Mouse (Mus musculus): ENCODE results near the gene Malrd1.

DNA sequence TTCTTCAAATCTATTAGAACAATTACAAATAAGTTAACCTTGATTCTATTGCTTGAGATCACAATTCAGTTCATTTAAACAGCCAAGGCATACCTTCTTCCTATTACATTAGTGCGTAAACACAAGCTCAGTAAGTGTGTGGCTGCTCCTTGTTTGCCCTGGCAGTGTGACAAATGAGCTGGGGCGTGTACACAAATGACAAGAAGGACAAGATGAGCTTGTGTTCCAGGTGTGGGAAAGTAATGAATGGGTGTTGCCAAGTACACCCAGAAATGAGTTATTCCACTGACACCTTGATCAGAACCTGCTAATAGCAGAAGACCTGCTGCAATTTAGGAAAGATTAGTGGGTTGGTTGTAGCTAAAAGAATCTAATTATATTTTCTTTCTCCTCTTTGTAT lies 683.7 kb downstream of the Malrd1 start:
- TF ChIP-seq TAL1 (IDR thresholded peaks at IDR 0.05; ENCODE audit: low read length) (no peak), EP300 (IDR thresholded peaks at IDR 0.05; ENCODE audit: low read depth in 1 of 2, low read length in 2 of 2) (no peak), CTCF (IDR thresholded peaks at IDR 0.05 in 2 of 3, conservative IDR thresholded peaks at IDR 0.05 in 1 of 3; ENCODE audit: control insufficient read depth in 1 of 3, insufficient read depth in 1 of 3, low read depth in 2 of 3, low read length in 3 of 3, poor library complexity in 1 of 3, severe bottlenecking in 1 of 3) (no peak), POLR2A (IDR thresholded peaks at IDR 0.05; ENCODE audit: control insufficient read depth in 1 of 2, insufficient read depth in 1 of 2, low read depth in 1 of 2, low read length in 2 of 2, poor library complexity in 1 of 2) (no peak), E2F4 (IDR thresholded peaks at IDR 0.05; ENCODE audit: borderline replicate concordance, low read depth, low read length) (no peak), GATA1 (IDR thresholded peaks at IDR 0.05; ENCODE audit: low read depth, low read length) (no peak), RCOR1 (IDR thresholded peaks at IDR 0.05; ENCODE audit: low read depth, low read length) (no peak), MXI1 (IDR thresholded peaks at IDR 0.05; ENCODE audit: low read depth, low read length) (no peak), SIN3A (IDR thresholded peaks at IDR 0.05; ENCODE audit: low read length) (no peak)
